Mouse (Mus musculus): ENCODE data around the gene Kdm5b.

The Kdm5b gene

GRCm38 (mm10) chr1:134646261-134646962 is 86.4 kb downstream of the Kdm5b start, which contains the start of gene Syt2:
Gene Syt2, plus strand, starts transcription at chr1:134646677.
- no peak for DNase-seq (ENCODE audit: low read depth in 2 of 2, low spot score in 2 of 2)

GRCm38 (mm10) chr1:134646963-134647282 is 87.0 kb downstream of the Kdm5b start:
- DNase-seq (ENCODE audit: low read depth in 2 of 2, low spot score in 2 of 2) = no peak

- DNase-seq (ENCODE audit: low read depth in 2 of 2, low spot score in 2 of 2) = no peak
These were observed 87.6 kb downstream of the Kdm5b start for GRCm38 (mm10) chr1:134647591-134647990.

- no peak for DNase-seq (ENCODE audit: low read depth in 2 of 2, low spot score in 2 of 2)
These were observed 90.8 kb downstream of the Kdm5b start for GRCm38 (mm10) chr1:134650816-134651215.

- DNase-seq (ENCODE audit: low read depth in 2 of 2, low spot score in 2 of 2) = no peak
These were observed 91.4 kb downstream of the Kdm5b start for GRCm38 (mm10) chr1:134651268-134651850.

GRCm38 (mm10) chr1:134651851-134652398 is 92.0 kb downstream of the Kdm5b start:
- DNase-seq (ENCODE audit: low read depth in 2 of 2, low spot score in 2 of 2) = no peak

GRCm38 (mm10) chr1:134653603-134654257 is 93.8 kb downstream of the Kdm5b start:
- DNase-seq (ENCODE audit: low read depth in 2 of 2, low spot score in 2 of 2) = no peak

GRCm38 (mm10) chr1:134658841-134659240 is 98.9 kb downstream of the Kdm5b start:
- DNase-seq (ENCODE audit: low read depth in 2 of 2, low spot score in 2 of 2) = no peak

- no peak for DNase-seq (ENCODE audit: low read depth in 2 of 2, low spot score in 2 of 2)
These were observed 100.2 kb downstream of the Kdm5b start for GRCm38 (mm10) chr1:134660163-134660562.

- DNase-seq (ENCODE audit: low read depth in 2 of 2, low spot score in 2 of 2) = no peak
These were observed 111.5 kb downstream of the Kdm5b start for GRCm38 (mm10) chr1:134671234-134672070.

- peak in 1 of 2 experiments; percentile 3 for DNase-seq (ENCODE audit: low read depth in 2 of 2, low spot score in 2 of 2)
These were observed 114.3 kb downstream of the Kdm5b start for GRCm38 (mm10) chr1:134674312-134674711.

GRCm38 (mm10) chr1:134679445-134679844 is 119.5 kb downstream of the Kdm5b start:
- DNase-seq (ENCODE audit: low read depth in 2 of 2, low spot score in 2 of 2) = no peak

GRCm38 (mm10) chr1:134680617-134681016 is 120.6 kb downstream of the Kdm5b start:
- no peak for DNase-seq (ENCODE audit: low read depth in 2 of 2, low spot score in 2 of 2)

GRCm38 (mm10) chr1:134682460-134682859 is 122.5 kb downstream of the Kdm5b start:
- no peak for DNase-seq (ENCODE audit: low read depth in 2 of 2, low spot score in 2 of 2)
